Mouse (Mus musculus) lung, adult 10 weeks (tissue): ENCODE measurements around the gene Vmn1r151. TPM values are rescaled to one million over a fixed set of nuclear protein-coding genes. Genes with fewer than 3 reads are reported as not detected.

Experiments
- polyA plus RNA-seq: library from polyadenylated mRNA; stranded (reverse); fragments of 350-450 nt; fragmentation: Illumina TruSeq; extraction: RNeasy Lipid Tissue Mini Kit (QIAGEN cat#74804); gene quantifications from one replicate; pipeline ENCODE4 v1.2.3, GENCODE M21; 2014; ENCODE audit warnings: low read depth, low replicate concordance; ENCODE audit not compliant: insufficient read depth

Vmn1r151 gene
- not detected for polyA plus RNA-seq

DNA sequence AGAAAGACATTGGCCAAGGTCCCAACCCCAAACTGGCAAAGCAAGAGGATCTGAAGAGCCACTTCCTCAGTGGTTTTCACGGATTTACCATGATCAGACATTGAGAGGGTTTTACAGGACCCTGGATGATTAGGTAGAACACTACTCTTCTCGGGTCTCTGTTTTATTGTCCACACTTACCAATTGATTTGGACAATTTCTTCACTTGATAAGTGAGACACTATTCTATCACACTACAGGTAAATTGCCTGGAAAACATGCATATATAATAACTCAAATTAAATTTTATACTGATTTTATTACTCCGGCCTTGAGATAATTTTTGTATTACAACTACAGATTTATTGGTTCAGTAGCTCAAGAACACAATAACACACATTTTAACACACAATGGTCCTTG lies at the start of gene Vmn1r151:
TSS of gene Vmn1r151 (minus strand) at position 101 of the 400 bp plus-strand sequence.

DNA sequence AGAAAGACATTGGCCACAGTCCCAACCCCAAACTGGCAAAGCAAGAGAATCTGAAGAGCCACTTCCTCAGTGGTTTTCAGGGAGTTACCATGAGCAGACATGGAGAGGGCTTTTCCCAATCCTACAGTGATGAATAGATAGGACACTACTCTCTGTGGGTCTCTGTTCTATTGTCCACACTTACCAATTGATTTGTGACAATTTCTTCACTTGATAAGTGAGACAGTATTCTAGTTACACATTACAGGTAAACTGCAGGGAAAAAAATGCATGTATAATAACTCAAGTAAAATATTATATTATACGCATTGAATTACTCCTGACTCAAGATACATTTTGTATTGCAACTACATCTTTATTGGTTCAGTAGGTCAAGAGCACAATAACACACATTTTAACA lies 35.3 kb upstream of the Vmn1r151 start, which contains the start of gene Gm8677:
TSS of gene Gm8677 (minus strand) at position 101 of the 400 bp plus-strand sequence.

DNA sequence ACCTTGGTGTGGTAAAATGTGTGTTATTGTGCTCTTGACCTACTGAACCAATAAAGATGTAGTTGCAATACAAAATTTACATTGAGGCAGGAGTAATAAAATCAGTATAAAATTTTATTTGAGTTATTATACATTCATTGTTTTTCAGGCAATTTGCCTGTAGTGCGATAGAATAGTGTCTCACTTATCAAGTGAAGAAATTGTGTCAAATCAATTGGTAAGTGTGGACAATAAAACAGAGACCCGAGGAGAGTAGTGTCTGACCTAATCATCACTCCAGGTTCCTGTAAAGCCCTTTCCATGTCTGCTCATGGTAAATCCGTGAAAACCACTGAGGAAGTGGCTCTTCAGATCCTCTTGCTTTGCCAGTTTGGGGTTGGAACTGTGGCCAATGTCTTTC lies 23.2 kb upstream of the Vmn1r151 start, which contains the start of gene Vmn1r152:
TSS of gene Vmn1r152 (plus strand) at position 301 of the 400 bp plus-strand sequence.

DNA sequence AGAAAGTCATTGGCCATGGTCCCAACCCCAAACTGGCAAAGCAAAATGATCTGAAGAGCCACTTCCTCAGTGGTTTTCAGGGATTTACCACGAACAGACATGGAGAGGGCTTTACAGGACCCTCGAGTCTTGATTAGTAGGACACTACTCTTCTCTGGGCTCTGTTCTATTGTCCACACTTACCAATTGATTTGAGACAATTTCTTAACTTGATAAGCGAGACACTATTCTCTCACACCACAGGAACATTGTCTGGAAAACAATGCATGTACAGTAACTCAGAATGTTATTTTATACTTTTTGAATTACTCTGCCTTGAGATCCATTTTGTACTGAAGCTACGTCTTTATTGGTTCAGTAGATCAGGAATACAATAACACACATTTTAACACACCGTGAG lies 35.5 kb downstream of the Vmn1r151 start, which contains the start of gene Gm10665:
TSS of gene Gm10665 (minus strand) at position 101 of the 400 bp plus-strand sequence.

Other genes with a start within 250 kb of the Vmn1r151 start
- gene Gm4187, start 170.0 kb downstream of the Vmn1r151 start, polyA plus RNA-seq: not detected
- gene Gm8660, start 128.6 kb downstream of the Vmn1r151 start, polyA plus RNA-seq: not detected
- gene Vmn1r148, start 86.1 kb downstream of the Vmn1r151 start, polyA plus RNA-seq: not detected
- not detected for gene Vmn1r149, start 61.4 kb downstream of the Vmn1r151 start, polyA plus RNA-seq
- not detected for gene Gm10665, start 35.6 kb downstream of the Vmn1r151 start, polyA plus RNA-seq
- gene Vmn1r152, start 23.3 kb upstream of the Vmn1r151 start, polyA plus RNA-seq: not detected
- not detected for gene Gm8677, start 35.2 kb upstream of the Vmn1r151 start, polyA plus RNA-seq
- gene Gm4201, start 65.7 kb upstream of the Vmn1r151 start, polyA plus RNA-seq: not detected
- not detected for gene Gm4565, start 88.4 kb upstream of the Vmn1r151 start, polyA plus RNA-seq
- not detected for gene Vmn1r155, start 158.3 kb upstream of the Vmn1r151 start, polyA plus RNA-seq
- not detected for gene Gm8693, start 192.6 kb upstream of the Vmn1r151 start, polyA plus RNA-seq
- gene Gm4567, start 220.0 kb upstream of the Vmn1r151 start, polyA plus RNA-seq: not detected